Mouse (Mus musculus) embryonic facial prominence, embryonic 14.5 days (tissue): ENCODE measurements around the gene Lrg1. TPM values are rescaled to one million over a fixed set of nuclear protein-coding genes. Genes with fewer than 3 reads are reported as not detected.
"Not testable (repeated sequence)": the region's sequence is repeated elsewhere in the genome, so short reads cannot be mapped to it uniquely, and the experiment has no call there.

Experiments used
- ATAC-seq: fragments of 200-750 bp; cut with Nextera tagmentation; 2 replicates; pipeline ENCODE4 v1.8.0; 2017; ENCODE audit warnings: low read depth, moderate number of reproducible peaks, moderate TSS enrichment
- DNase-seq: peaks from one replicate; pipeline ENCODE4 v3.0.0-alpha.2; 2015; ENCODE audit warnings: low spot score
- H3K27ac ChIP-seq: fragments of 300-500 bp; sonication (generic); replicated peaks from 2 replicates; pipeline ENCODE4 v1.5.1; 2014; ENCODE audit warnings: low read depth, mild to moderate bottlenecking, low read length, moderate library complexity
- H3K27me3 ChIP-seq: fragments of 300-500 bp; sonication (generic); replicated peaks from 2 replicates; pipeline ENCODE4 v1.6.1; 2014; ENCODE audit warnings: low read length; ENCODE audit not compliant: control insufficient read depth, insufficient read depth
- H3K36me3 ChIP-seq: fragments of 300-500 bp; sonication (generic); 2 replicates; pipeline ENCODE4 v1.6.1; 2014; ENCODE audit warnings: low read length, mixed read lengths; ENCODE audit not compliant: control insufficient read depth, insufficient read depth
- H3K4me1 ChIP-seq: fragments of 300-500 bp; sonication (generic); 2 replicates; pipeline ENCODE4 v1.6.1; 2014; ENCODE audit warnings: antibody characterized with exemption, low read length; ENCODE audit not compliant: control insufficient read depth, insufficient read depth
- H3K4me2 ChIP-seq: fragments of 300-500 bp; sonication (generic); 2 replicates; pipeline ENCODE4 v1.6.1; 2014; ENCODE audit warnings: low read depth, mild to moderate bottlenecking, low read length, moderate library complexity, mixed read lengths
- H3K4me3 ChIP-seq: fragments of 300-500 bp; sonication (generic); 2 replicates; pipeline ENCODE4 v1.5.1; 2014; ENCODE audit warnings: low read depth, mild to moderate bottlenecking, low read length
- H3K9ac ChIP-seq: fragments of 300-500 bp; sonication (generic); 2 replicates; pipeline ENCODE4 v1.6.1; 2014; ENCODE audit warnings: low read depth, mild to moderate bottlenecking, low read length, moderate library complexity, mixed read lengths
- H3K9me3 ChIP-seq: fragments of 300-500 bp; sonication (generic); 2 replicates; pipeline ENCODE4 v1.6.1; 2016; ENCODE audit warnings: low read length; ENCODE audit not compliant: control insufficient read depth
- WGBS: fragments of 180-500 bp; shearing (Covaris S2); extraction: QIAGEN DNeasy Blood & Tissue Kit; methylation state at CpG from one replicate; pipeline ENCODE4 v1.1.7; 2014; 5-methylcytosine and 5-hydroxymethylcytosine counted together
- polyA plus RNA-seq: library from polyadenylated mRNA; unstranded; fragments of >200 nt; fragmentation: Nextera tagmentation; extraction: Ambion mirVana; gene quantifications from 2 replicates; pipeline ENCODE4 v1.2.1, GENCODE M21; 2014

Lrg1 gene
- polyA plus RNA-seq, 1 experiment from 2014 or later = 1.3 TPM

GRCm38 (mm10) chr17:56110571-56110970 lies 11.2 kb downstream of the Lrg1 start:
- H3K27ac ChIP-seq = no peak overlapping the region
- H3K9ac ChIP-seq = no peak overlapping the region
- no peaks in the 10 kb centered on the region for H3K36me3 ChIP-seq
- no peaks in the 10 kb centered on the region for H3K4me1 ChIP-seq
- H3K4me3 ChIP-seq = no peak overlapping the region
- no peaks in the 10 kb centered on the region for H3K27me3 ChIP-seq
- ATAC-seq (no peak), DNase-seq (no peak)
- H3K4me2 ChIP-seq = no peak overlapping the region
- no peaks in the 10 kb centered on the region for H3K9me3 ChIP-seq
- 67% methylated on average over 4 of the region's 4 CpGs for WGBS

DNA sequence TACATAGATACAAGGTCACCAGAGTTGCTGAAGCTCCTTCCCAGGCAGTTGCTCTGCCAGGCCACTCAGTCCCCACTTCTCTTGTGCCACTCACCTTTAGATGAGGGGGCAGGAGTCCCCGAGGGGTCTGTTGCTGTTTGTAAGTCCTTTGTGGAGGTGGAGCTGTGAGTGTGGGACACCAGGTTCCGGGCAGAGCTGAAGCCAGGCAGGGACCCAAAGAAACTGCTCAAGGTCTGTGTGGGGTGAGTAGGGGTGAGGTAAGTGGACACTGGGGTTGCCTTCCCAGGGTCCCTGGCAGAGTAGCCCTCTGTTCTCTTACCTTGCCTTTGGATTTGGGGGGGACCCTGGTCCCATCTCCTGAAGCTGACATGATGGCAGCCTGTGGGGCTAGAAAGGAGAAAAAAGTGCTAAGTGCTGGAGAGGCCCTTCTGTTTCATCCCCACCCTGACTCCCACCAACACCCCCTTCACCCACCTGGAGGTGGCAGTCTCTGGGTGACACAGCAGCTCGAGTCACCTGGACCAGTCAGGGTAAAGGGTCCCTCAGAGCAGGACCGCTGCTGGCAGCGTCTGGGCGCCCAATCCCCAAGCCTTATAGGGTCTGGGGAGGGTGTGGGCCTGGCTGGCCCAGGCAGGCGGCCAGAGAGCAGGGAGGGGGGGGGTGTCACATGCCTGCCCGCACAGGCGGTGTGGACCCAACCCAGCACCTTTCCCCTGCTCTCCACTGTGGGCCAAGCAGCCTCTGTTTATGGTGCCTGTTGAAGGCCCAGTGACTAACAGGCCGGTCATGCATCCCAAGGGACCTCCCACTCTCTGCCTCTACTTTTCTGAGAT lies 12.4 kb downstream of the Lrg1 start, which contains the start of gene Plin4:
Gene Plin4, minus strand, starts transcription at position 585 of the 833 bp plus-strand sequence.
- no peaks in the 10 kb centered on the region for H3K36me3 ChIP-seq
- H3K27me3 ChIP-seq = no peaks in the 10 kb centered on the region
- WGBS = 60% methylated on average over 7 of the region's 10 CpGs
- no peak within 1 kb of the TSS for H3K4me3 ChIP-seq
- H3K9ac ChIP-seq = no peak within 1 kb of the TSS
- no peak within 1 kb of the TSS for H3K4me2 ChIP-seq
- ATAC-seq (0 out of 2 replicates have a peak, but pooled peaks have one; percentile 23), DNase-seq (no peak)
- no peaks in the 10 kb centered on the region for H3K4me1 ChIP-seq
- H3K27ac ChIP-seq = no peak within 1 kb of the TSS
- H3K9me3 ChIP-seq = no peaks in the 10 kb centered on the region

- 76% methylated on average over 6 of the region's 6 CpGs for WGBS
- ATAC-seq = no peak
- H3K4me3 ChIP-seq = no peak overlapping the region
Observed at GRCm38 (mm10) chr17:56108334-56109044, 13.3 kb downstream of the Lrg1 start.

GRCm38 (mm10) chr17:56107736-56108135 lies 14.1 kb downstream of the Lrg1 start:
- Histone ChIP-seq H3K4me2 (no peak overlapping the region), H3K9ac (no peak overlapping the region), H3K36me3 (peaks cover 13% of the 10 kb centered on the region), H3K4me1 (no peaks in the 10 kb centered on the region), H3K27me3 (no peaks in the 10 kb centered on the region), H3K27ac (no peak overlapping the region), H3K9me3 (no peaks in the 10 kb centered on the region), H3K4me3 (no peak overlapping the region)
- ATAC-seq (no peak), DNase-seq (no peak)
- 70% methylated on average over 2 of the region's 2 CpGs for WGBS

More at GRCm38 (mm10) chr17:56108334-56109044, 13.3 kb downstream of the Lrg1 start:
- no peaks in the 10 kb centered on the region for H3K27me3 ChIP-seq
- H3K4me1 ChIP-seq = no peaks in the 10 kb centered on the region
- H3K9ac ChIP-seq = no peak overlapping the region
- peaks cover 6% of the 10 kb centered on the region; the same call in 1 of the 2 replicates for H3K36me3 ChIP-seq
- H3K9me3 ChIP-seq = no peaks in the 10 kb centered on the region
- DNase-seq = no peak
- no peak overlapping the region for H3K4me2 ChIP-seq
- no peak overlapping the region for H3K27ac ChIP-seq

GRCm38 (mm10) chr17:56106981-56107380 lies 14.8 kb downstream of the Lrg1 start:
- no peak overlapping the region for H3K27ac ChIP-seq
- no peak overlapping the region for H3K4me3 ChIP-seq
- H3K9ac ChIP-seq = no peak overlapping the region
- no peak overlapping the region for H3K4me2 ChIP-seq
- ATAC-seq = no peak
- peaks cover 21% of the 10 kb centered on the region for H3K36me3 ChIP-seq
- H3K9me3 ChIP-seq = no peaks in the 10 kb centered on the region
- WGBS = 77% methylated on average over 4 of the region's 4 CpGs
- no peaks in the 10 kb centered on the region for H3K4me1 ChIP-seq
- no peaks in the 10 kb centered on the region for H3K27me3 ChIP-seq
- no peak for DNase-seq

DNA sequence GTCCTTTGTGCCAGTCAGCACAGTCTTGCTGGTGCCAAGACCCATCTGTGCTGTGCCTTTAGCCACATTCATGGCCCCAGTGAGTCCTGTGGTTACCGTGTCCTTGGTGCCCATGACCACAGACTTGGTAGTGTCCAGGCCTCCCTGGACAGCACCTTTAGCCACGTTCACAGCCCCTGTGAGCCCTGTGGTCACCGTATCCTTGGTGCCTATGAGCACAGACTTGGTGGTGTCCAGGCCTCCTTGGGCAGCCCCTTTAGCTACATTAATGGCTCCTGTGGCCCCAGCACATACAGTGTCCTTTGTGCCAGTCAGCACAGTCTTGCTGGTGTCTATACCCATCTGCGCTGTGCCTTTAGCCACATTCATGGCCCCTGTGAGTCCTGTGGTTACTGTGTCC lies 15.4 kb downstream of the Lrg1 start:
- WGBS = 90% methylated on average over 4 of the region's 4 CpGs
- H3K4me3 ChIP-seq, ATAC-seq: not testable (repeated sequence)

DNA sequence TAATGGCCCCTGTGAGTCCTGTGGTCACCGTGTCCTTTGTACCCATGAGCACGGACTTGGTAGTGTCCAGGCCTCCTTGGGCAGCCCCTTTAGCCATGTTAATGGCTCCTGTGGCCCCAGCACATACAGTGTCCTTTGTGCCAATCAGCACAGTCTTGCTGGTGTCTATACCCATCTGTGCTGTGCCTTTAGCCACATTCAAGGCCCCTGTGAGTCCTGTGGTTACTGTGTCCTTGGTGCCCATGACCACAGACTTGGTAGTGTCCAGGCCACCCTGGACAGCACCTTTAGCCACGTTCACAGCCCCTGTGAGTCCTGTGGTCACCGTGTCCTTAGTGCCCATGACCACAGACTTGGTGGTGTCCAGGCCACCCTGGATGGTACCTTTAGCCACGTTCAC lies 17.0 kb downstream of the Lrg1 start:
- 100% methylated on average over 2 of the region's 5 CpGs for WGBS
- peaks cover 42% of the 10 kb centered on the region for H3K36me3 ChIP-seq
- not testable (repeated sequence) for H3K9ac ChIP-seq, H3K27me3 ChIP-seq, DNase-seq, H3K4me2 ChIP-seq, H3K4me3 ChIP-seq, H3K27ac ChIP-seq, H3K9me3 ChIP-seq, ATAC-seq, H3K4me1 ChIP-seq

More for the DNA sequence above, 15.4 kb downstream of the Lrg1 start:
- H3K4me2 ChIP-seq, H3K9ac ChIP-seq, H3K27ac ChIP-seq, H3K4me1 ChIP-seq, DNase-seq, H3K27me3 ChIP-seq, H3K9me3 ChIP-seq: not testable (repeated sequence)
- H3K36me3 ChIP-seq = peaks cover 26% of the 10 kb centered on the region

DNA sequence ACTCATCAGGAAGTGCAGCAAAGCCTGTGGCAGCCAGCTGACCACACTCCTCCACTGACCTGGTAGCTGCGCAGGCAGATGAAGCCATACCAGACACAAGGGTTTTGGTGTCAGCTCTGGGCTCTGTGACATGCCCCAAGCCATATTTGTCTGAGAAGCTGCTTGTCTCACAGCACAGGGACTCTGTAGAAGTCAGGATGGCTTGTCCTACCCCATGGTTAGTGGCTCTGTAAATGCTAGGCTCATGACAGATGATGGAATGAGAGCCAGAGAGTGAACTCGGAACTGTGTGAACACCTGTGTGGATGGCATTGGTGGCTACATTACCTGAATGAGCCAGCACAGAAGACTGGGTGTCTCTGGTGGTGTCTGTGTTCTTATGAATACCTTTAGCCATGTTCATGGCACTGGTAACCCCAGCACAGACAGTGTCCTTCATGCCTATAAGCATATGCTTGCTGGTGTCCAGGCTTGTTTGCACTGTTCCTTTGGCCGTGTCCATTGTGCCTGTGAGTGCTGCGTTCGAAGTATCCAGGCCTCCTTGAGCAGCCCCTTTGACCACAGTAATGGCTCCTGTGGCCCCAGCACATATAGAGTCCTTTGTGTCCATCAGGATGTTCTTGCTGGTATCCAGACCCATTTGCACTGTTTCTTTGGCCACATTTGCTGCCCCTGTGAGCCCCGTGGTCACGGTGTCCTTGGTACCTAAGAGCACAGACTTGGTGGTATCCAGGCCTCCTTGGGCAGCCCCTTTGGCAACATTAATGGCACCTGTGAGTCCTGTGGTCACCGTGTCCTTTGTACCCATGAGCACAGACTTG lies 18.1 kb downstream of the Lrg1 start:
- Histone ChIP-seq H3K36me3 (peaks cover 52% of the 10 kb centered on the region), H3K27ac (no peak overlapping the region), H3K4me3 (no peak overlapping the region), H3K4me2 (no peak overlapping the region), H3K27me3 (no peaks in the 10 kb centered on the region), H3K9me3 (no peaks in the 10 kb centered on the region), H3K9ac (no peak overlapping the region), H3K4me1 (no peaks in the 10 kb centered on the region)
- WGBS = 93% methylated on average over 8 of the region's 8 CpGs
- no peak for ATAC-seq
- no peak for DNase-seq
